Mouse (Mus musculus): ENCODE results near the gene Atp1a4. TPM values are rescaled to one million over a fixed set of nuclear protein-coding genes. Genes with fewer than 3 reads are reported as not detected.

Gene Atp1a4
- polyA plus RNA-seq, 1 experiment from 2014 or later: not detected

- Histone ChIP-seq H3K27me3 (ENCODE audit: control insufficient read depth, insufficient read depth, low read length) (no peaks in the 10 kb centered on the region), H3K36me3 (ENCODE audit: control insufficient read depth, insufficient read depth, low read length) (no peaks in the 10 kb centered on the region), H3K4me2 (ENCODE audit: low read depth, severe bottlenecking) (no peak overlapping the region), H3K9me3 (ENCODE audit: control insufficient read depth, low read length) (no peaks in the 10 kb centered on the region), H3K4me3 (ENCODE audit: low read depth, low read length) (no peak overlapping the region), H3K27ac (replicated peaks; ENCODE audit: low read depth, low read length) (no peak overlapping the region), H3K4me1 (ENCODE audit: control insufficient read depth, insufficient read depth, low read length) (peaks cover 39% of the 10 kb centered on the region), H3K9ac (ENCODE audit: low read length) (no peak overlapping the region)
- WGBS: 39% methylated on average over 12 of the region's 12 CpGs
- no peak for DNase-seq (ENCODE audit: low spot score)
- no peak for ATAC-seq (ENCODE audit: insufficient number of reproducible peaks, low FRiP score, low TSS enrichment, low read depth)
Observed at GRCm38 (mm10) chr1:172301180-172301579, 43.0 kb upstream of the Atp1a4 start.

DNA sequence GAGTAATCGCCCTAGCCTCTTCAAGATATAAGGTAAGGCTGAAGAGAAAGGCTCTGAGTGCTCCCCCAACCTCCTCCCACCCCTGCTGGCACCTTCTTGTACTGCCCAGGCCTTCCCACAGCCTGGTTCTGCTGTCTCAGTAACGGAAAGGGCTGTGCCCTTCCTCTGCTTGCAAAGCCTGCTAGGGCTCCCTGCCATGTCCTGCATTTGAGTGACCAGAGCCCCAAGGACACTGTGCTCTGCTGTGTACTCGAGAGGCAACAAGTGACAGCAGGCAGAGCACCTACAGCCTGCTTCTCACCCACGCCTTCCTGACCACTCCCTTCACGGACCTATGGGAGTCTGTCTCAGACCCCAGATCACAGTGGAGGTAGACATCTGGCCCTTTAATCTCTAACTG is 42.0 kb upstream of the Atp1a4 start:
- no peak overlapping the region for H3K27ac ChIP-seq (replicated peaks; ENCODE audit: low read depth, low read length)

GRCm38 (mm10) chr1:172299528-172299927 is 41.3 kb upstream of the Atp1a4 start:
- no peaks in the 10 kb centered on the region for H3K9me3 ChIP-seq (ENCODE audit: control insufficient read depth, low read length)
- H3K4me3 ChIP-seq (ENCODE audit: low read depth, low read length): no peak overlapping the region
- H3K36me3 ChIP-seq (ENCODE audit: control insufficient read depth, insufficient read depth, low read length): no peaks in the 10 kb centered on the region
- peaks cover 42% of the 10 kb centered on the region for H3K4me1 ChIP-seq (ENCODE audit: control insufficient read depth, insufficient read depth, low read length)
- DNase-seq (ENCODE audit: low spot score) (no peak), ATAC-seq (ENCODE audit: insufficient number of reproducible peaks, low FRiP score, low TSS enrichment, low read depth) (no peak)
- 0 out of 2 replicates have a peak overlapping the region, but pooled peaks have one; percentile 10 for H3K27ac ChIP-seq (replicated peaks; ENCODE audit: low read depth, low read length)
- WGBS: 51% methylated on average over 7 of the region's 7 CpGs
- H3K9ac ChIP-seq (ENCODE audit: low read length): no peak overlapping the region
- no peak overlapping the region for H3K4me2 ChIP-seq (ENCODE audit: low read depth, severe bottlenecking)
- no peaks in the 10 kb centered on the region for H3K27me3 ChIP-seq (ENCODE audit: control insufficient read depth, insufficient read depth, low read length)

More for the DNA sequence above, 42.0 kb upstream of the Atp1a4 start:
- no peak for ATAC-seq (ENCODE audit: insufficient number of reproducible peaks, low FRiP score, low TSS enrichment, low read depth)
- H3K4me2 ChIP-seq (ENCODE audit: low read depth, severe bottlenecking): no peak overlapping the region
- no peak for DNase-seq (ENCODE audit: low spot score)
- 61% methylated on average over 5 of the region's 5 CpGs for WGBS
- no peaks in the 10 kb centered on the region for H3K27me3 ChIP-seq (ENCODE audit: control insufficient read depth, insufficient read depth, low read length)
- H3K9ac ChIP-seq (ENCODE audit: low read length): no peak overlapping the region
- H3K4me3 ChIP-seq (ENCODE audit: low read depth, low read length): no peak overlapping the region
- no peaks in the 10 kb centered on the region for H3K36me3 ChIP-seq (ENCODE audit: control insufficient read depth, insufficient read depth, low read length)
- H3K9me3 ChIP-seq (ENCODE audit: control insufficient read depth, low read length): no peaks in the 10 kb centered on the region
- peaks cover 40% of the 10 kb centered on the region for H3K4me1 ChIP-seq (ENCODE audit: control insufficient read depth, insufficient read depth, low read length)

- Histone ChIP-seq H3K4me3 (ENCODE audit: low read depth, low read length) (peak within 1 kb of the TSS; percentile 12; the same call in 1 of the 2 replicates), H3K27ac (replicated peaks; ENCODE audit: low read depth, low read length) (peak within 1 kb of the TSS; percentile 51), H3K4me1 (ENCODE audit: control insufficient read depth, insufficient read depth, low read length) (peaks cover 34% of the 10 kb centered on the region), H3K9ac (ENCODE audit: low read length) (peak within 1 kb of the TSS; percentile 36; the same call in 1 of the 2 replicates), H3K36me3 (ENCODE audit: control insufficient read depth, insufficient read depth, low read length) (no peaks in the 10 kb centered on the region), H3K27me3 (ENCODE audit: control insufficient read depth, insufficient read depth, low read length) (no peaks in the 10 kb centered on the region), H3K9me3 (ENCODE audit: control insufficient read depth, low read length) (no peaks in the 10 kb centered on the region), H3K4me2 (ENCODE audit: low read depth, severe bottlenecking) (peak within 1 kb of the TSS; percentile 39)
- ATAC-seq (ENCODE audit: insufficient number of reproducible peaks, low FRiP score, low TSS enrichment, low read depth): no peak; the same call in 1 of the 2 replicates
- peak; percentile 57 for DNase-seq (ENCODE audit: low spot score)
- 4% methylated on average over 16 of the region's 16 CpGs for WGBS
Observed at GRCm38 (mm10) chr1:172297611-172298537, 39.7 kb upstream of the Atp1a4 start, which contains the start of gene Atp1a2. TSS of gene Atp1a2 (minus strand) at chr1:172298064.

DNA sequence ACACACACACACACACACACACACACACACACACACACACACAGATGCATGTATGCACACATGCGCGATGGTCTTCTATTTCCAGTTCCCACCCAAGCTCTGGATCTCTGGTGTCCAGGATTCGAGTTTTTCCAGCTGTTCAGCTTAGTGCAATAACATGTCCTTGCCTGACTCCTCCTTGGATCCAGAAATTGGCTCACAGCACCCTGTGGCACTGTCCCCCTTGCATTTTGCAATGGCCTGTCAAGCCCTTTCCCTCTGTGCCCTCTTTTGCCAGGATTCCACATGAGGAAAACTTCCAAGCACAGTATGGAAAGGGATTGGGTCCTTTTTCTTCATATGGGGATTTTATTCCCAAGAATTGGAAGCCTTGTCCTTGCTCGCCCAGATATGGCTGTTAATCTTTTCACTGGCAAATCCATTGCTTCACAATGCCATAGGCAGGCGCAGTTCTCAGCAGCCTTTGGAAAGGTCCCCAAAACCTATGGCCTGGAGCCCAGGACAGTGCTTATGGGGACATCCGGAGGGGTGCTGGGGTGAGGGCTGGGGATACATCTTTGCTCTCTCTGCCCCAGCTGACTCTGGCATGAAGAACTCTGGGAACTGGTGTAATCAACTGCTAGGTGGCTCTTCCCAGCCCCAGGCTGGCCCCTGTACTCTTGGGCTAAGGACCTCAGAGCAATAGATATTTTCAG is 38.7 kb upstream of the Atp1a4 start:
- Histone ChIP-seq H3K4me1 (ENCODE audit: control insufficient read depth, insufficient read depth, low read length) (peaks cover 34% of the 10 kb centered on the region), H3K9me3 (ENCODE audit: control insufficient read depth, low read length) (no peaks in the 10 kb centered on the region), H3K27me3 (ENCODE audit: control insufficient read depth, insufficient read depth, low read length) (no peaks in the 10 kb centered on the region), H3K9ac (ENCODE audit: low read length) (no peak overlapping the region), H3K4me2 (ENCODE audit: low read depth, severe bottlenecking) (peak overlapping the region; percentile 39; the same call in 1 of the 2 replicates), H3K4me3 (ENCODE audit: low read depth, low read length) (0 out of 2 replicates have a peak overlapping the region, but pooled peaks have one; percentile 12), H3K36me3 (ENCODE audit: control insufficient read depth, insufficient read depth, low read length) (no peaks in the 10 kb centered on the region), H3K27ac (replicated peaks; ENCODE audit: low read depth, low read length) (peak overlapping the region; percentile 51; the same call in 1 of the 2 replicates)
- no peak for ATAC-seq (ENCODE audit: insufficient number of reproducible peaks, low FRiP score, low TSS enrichment, low read depth)
- no peak for DNase-seq (ENCODE audit: low spot score)
- WGBS: 86% methylated on average over 6 of the region's 6 CpGs

- Histone ChIP-seq H3K36me3 (ENCODE audit: control insufficient read depth, insufficient read depth, low read length) (no peaks in the 10 kb centered on the region), H3K9ac (ENCODE audit: low read length) (no peak overlapping the region), H3K27me3 (ENCODE audit: control insufficient read depth, insufficient read depth, low read length) (no peaks in the 10 kb centered on the region), H3K4me2 (ENCODE audit: low read depth, severe bottlenecking) (no peak overlapping the region), H3K4me3 (ENCODE audit: low read depth, low read length) (no peak overlapping the region), H3K4me1 (ENCODE audit: control insufficient read depth, insufficient read depth, low read length) (peaks cover 30% of the 10 kb centered on the region), H3K27ac (replicated peaks; ENCODE audit: low read depth, low read length) (peak overlapping the region; percentile 38), H3K9me3 (ENCODE audit: control insufficient read depth, low read length) (no peaks in the 10 kb centered on the region)
- DNase-seq (ENCODE audit: low spot score): no peak
- peak; percentile 42 for ATAC-seq (ENCODE audit: insufficient number of reproducible peaks, low FRiP score, low TSS enrichment, low read depth)
- WGBS: 50% methylated on average over 4 of the region's 4 CpGs
Observed at GRCm38 (mm10) chr1:172295751-172296197, 37.6 kb upstream of the Atp1a4 start.

GRCm38 (mm10) chr1:172293449-172293848 is 35.2 kb upstream of the Atp1a4 start:
- 95% methylated on average over 11 of the region's 11 CpGs for WGBS
- peaks cover 15% of the 10 kb centered on the region for H3K4me1 ChIP-seq (ENCODE audit: control insufficient read depth, insufficient read depth, low read length)
- H3K4me2 ChIP-seq (ENCODE audit: low read depth, severe bottlenecking): no peak overlapping the region
- DNase-seq (ENCODE audit: low spot score) (no peak), ATAC-seq (ENCODE audit: insufficient number of reproducible peaks, low FRiP score, low TSS enrichment, low read depth) (no peak)
- H3K4me3 ChIP-seq (ENCODE audit: low read depth, low read length): no peak overlapping the region
- H3K27me3 ChIP-seq (ENCODE audit: control insufficient read depth, insufficient read depth, low read length): no peaks in the 10 kb centered on the region
- H3K27ac ChIP-seq (replicated peaks; ENCODE audit: low read depth, low read length): no peak overlapping the region
- H3K36me3 ChIP-seq (ENCODE audit: control insufficient read depth, insufficient read depth, low read length): no peaks in the 10 kb centered on the region; the same call in 1 of the 2 replicates
- no peaks in the 10 kb centered on the region for H3K9me3 ChIP-seq (ENCODE audit: control insufficient read depth, low read length)
- no peak overlapping the region for H3K9ac ChIP-seq (ENCODE audit: low read length)

DNA sequence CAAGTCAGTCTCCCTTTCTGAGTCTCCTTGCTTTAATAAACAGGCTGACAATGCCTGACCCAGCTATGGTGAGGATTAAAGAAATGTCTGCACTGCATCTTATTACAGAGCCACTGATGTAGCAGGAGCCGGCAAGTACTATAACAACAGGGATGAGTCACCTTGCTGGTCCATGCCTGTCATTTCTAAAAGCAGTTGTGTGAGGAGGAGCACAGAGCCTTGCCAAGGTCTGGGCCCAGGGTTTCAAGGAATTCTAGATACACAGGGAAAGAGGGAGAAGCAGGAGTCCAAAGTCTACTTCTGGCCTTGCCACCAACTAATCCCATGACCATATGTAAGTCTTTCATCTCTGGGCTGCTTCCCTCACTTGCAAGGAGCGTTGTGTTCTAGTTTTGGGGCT is 34.7 kb upstream of the Atp1a4 start:
- Histone ChIP-seq H3K4me2 (ENCODE audit: low read depth, severe bottlenecking) (no peak overlapping the region), H3K27ac (replicated peaks; ENCODE audit: low read depth, low read length) (no peak overlapping the region), H3K9me3 (ENCODE audit: control insufficient read depth, low read length) (no peaks in the 10 kb centered on the region), H3K4me1 (ENCODE audit: control insufficient read depth, insufficient read depth, low read length) (peaks cover 9% of the 10 kb centered on the region), H3K36me3 (ENCODE audit: control insufficient read depth, insufficient read depth, low read length) (no peaks in the 10 kb centered on the region; the same call in 1 of the 2 replicates), H3K27me3 (ENCODE audit: control insufficient read depth, insufficient read depth, low read length) (no peaks in the 10 kb centered on the region), H3K9ac (ENCODE audit: low read length) (no peak overlapping the region), H3K4me3 (ENCODE audit: low read depth, low read length) (no peak overlapping the region)
- DNase-seq (ENCODE audit: low spot score): no peak
- 86% methylated on average over 2 of the region's 2 CpGs for WGBS
- no peak for ATAC-seq (ENCODE audit: insufficient number of reproducible peaks, low FRiP score, low TSS enrichment, low read depth)
